Mouse (Mus musculus): ENCODE measurements around the gene Hscb. TPM values are rescaled to one million over a fixed set of nuclear protein-coding genes. Genes with fewer than 3 reads are reported as not detected.

Hscb gene
- total RNA-seq, 2 experiments from 2014 or later, result 13.7 to 18.9 TPM

GRCm38 (mm10) chr5:110786081-110786835, 53.3 kb downstream of the Hscb start:
- intact Hi-C loops (cut with DNase I), result loop anchor here (5.0 kb wide), 1 partner anchor 471 kb away; no protein-coding TSS in a partner anchor
- DNase-seq, result peak in 1 of 2 experiments; percentile 48

GRCm38 (mm10) chr5:110783150-110783549, 56.4 kb downstream of the Hscb start:
- intact Hi-C loops (cut with DNase I), result loop anchor here (5.0 kb wide), 1 partner anchor 54 kb away; the partner anchor contains the start of genes Chek2 and Hscb
- DNase-seq, result no peak

- intact Hi-C loops (cut with DNase I), result loop anchor here (5.0 kb wide), 1 partner anchor 56 kb away; the partner anchor contains the start of genes Chek2 and Hscb
- DNase-seq, result no peak
Observed at GRCm38 (mm10) chr5:110781529-110782238, 57.9 kb downstream of the Hscb start.

- intact Hi-C loops (cut with DNase I), result loop anchor here (5.0 kb wide), 1 partner anchor 56 kb away; the partner anchor contains the start of genes Chek2 and Hscb
- no peak for DNase-seq
Observed at GRCm38 (mm10) chr5:110780761-110781528, 58.6 kb downstream of the Hscb start.

GRCm38 (mm10) chr5:110779998-110780760, 59.4 kb downstream of the Hscb start, which contains the start of gene Pus1:
Gene Pus1, minus strand, starts transcription at chr5:110780659.
- intact Hi-C loops (cut with DNase I), result loop anchor here (5.0 kb wide), 1 partner anchor 57 kb away; the partner anchor contains the start of genes Chek2 and Hscb
- peak; percentile 96 to 98 for DNase-seq

- DNase-seq, result no peak
- intact Hi-C loops (cut with DNase I), result no loop called here
Observed at GRCm38 (mm10) chr5:110779276-110779997, 60.1 kb downstream of the Hscb start.

Other genes with a start within 250 kb of the Hscb start
- gene Noc4l, start 186.4 kb downstream of the Hscb start, total RNA-seq (2021), result 10 to 100 TPM; 14.4 to 16.5 TPM
- 10 to 100 TPM; 10.5 to 12.2 TPM for gene Ddx51, start 186.3 kb downstream of the Hscb start, total RNA-seq (2021)
- gene Ep400, start 69.1 kb downstream of the Hscb start, total RNA-seq (2021), result 10 to 100 TPM; 53.3 to 58.7 TPM
- 10 to 100 TPM; 19.3 to 23.8 TPM for gene Pus1, start 59.1 kb downstream of the Hscb start, total RNA-seq (2021)
- gene Ulk1, start 29.7 kb downstream of the Hscb start, total RNA-seq (2021), result 10 to 100 TPM; 70.5 to 75.6 TPM
- gene Chek2, start 202 bp upstream of the Hscb start, total RNA-seq (2021), result 1 to 10 TPM; 5.7 to 7.0 TPM
- gene Ttc28, start 40.0 kb upstream of the Hscb start, total RNA-seq (2021), result 10 to 100 TPM; 26.7 to 29.3 TPM

Data from heart, postnatal 10 days (tissue).